ENCODE assay signal across 15 mouse cellular contexts in the genomic region with DNA sequence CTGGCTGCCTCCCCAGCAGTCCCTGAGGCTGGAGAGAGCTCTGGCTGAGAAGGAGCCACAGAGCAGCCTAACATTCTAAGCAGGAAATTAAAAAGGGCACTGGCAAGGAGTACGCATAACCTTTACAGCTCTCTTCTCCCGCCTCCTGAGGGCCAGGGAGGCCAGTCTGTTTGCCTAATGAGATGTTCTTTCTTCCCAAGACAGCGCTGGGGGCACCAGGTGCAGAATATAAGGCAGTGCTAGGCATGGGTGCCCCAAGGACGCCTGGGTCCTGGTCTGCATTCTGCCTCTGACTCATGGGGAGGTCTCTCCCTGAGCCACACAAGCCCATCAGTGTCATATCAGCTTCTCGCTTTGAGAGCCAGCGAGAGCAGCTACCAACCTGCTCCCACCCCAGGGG. TPM values are rescaled to one million over a fixed set of nuclear protein-coding genes. Genes with fewer than 3 reads are reported as not detected.
DNase-seq lines count a peak whose midpoint lies in the region; ATAC-seq and TF ChIP-seq lines count a peak whose summit lies in the region.
"Had no signal": no experiment of that assay in that cellular context is flagged by ENCODE, and none has a peak within 500 bp of the region (broad histone marks: within the 10 kb centered on the region; RNA-seq: fewer than 3 reads in every experiment).

No protein-coding gene starts in this region.

- 77% methylated on average over 6 of the region's 6 CpGs for WGBS in hindbrain, embryonic 11.5 days
- 87% methylated on average over 6 of the region's 6 CpGs for WGBS in hindbrain, embryonic 10.5 days
- 73% methylated on average over 6 of the region's 6 CpGs for WGBS in stomach, embryonic 16.5 days
- WGBS in stomach, postnatal 0 days = 78% methylated on average over 6 of the region's 6 CpGs

- no peaks in the 10 kb centered on the region for H3K36me3 ChIP-seq in hindbrain, embryonic 11.5 days (ENCODE audit: control insufficient read depth, insufficient read depth, low read length)
- H3K36me3 ChIP-seq in hindbrain, embryonic 10.5 days = peaks cover 48% of the 10 kb centered on the region
- no peaks in the 10 kb centered on the region for H3K36me3 ChIP-seq in stomach, embryonic 16.5 days (ENCODE audit: control insufficient read depth, insufficient read depth, low read length)
- no peaks in the 10 kb centered on the region; the same call in 1 of the 2 replicates for H3K36me3 ChIP-seq in stomach, postnatal 0 days (ENCODE audit: control insufficient read depth, insufficient read depth, low read length)

- DNase-seq in adrenal gland, adult 2 months = peak; percentile 37
- DNase-seq in adrenal gland, postnatal 10 days = no peak
- DNase-seq in hindbrain, embryonic 11.5 days (ENCODE audit: low spot score) = no peak
- no peak for DNase-seq in hindbrain, embryonic 10.5 days (ENCODE audit: low spot score)
- no peak for DNase-seq in stomach, postnatal 0 days (ENCODE audit: low spot score)
- DNase-seq in cerebellum, postnatal 4 days (ENCODE audit: low spot score in 2 of 2) = no peak
- DNase-seq in cerebellum, adult 18-20 months = no peak
- DNase-seq: adrenal gland, adult 8-10 months; cerebellum, postnatal 25 days; kidney, postnatal 25 days had no signal

- H3K27me3 ChIP-seq in hindbrain, embryonic 11.5 days (ENCODE audit: control insufficient read depth, insufficient read depth, low read length) = no peaks in the 10 kb centered on the region
- no peaks in the 10 kb centered on the region for H3K27me3 ChIP-seq in hindbrain, embryonic 10.5 days (ENCODE audit: insufficient read depth, poor library complexity, severe bottlenecking)
- H3K27me3 ChIP-seq in stomach, embryonic 16.5 days (ENCODE audit: control insufficient read depth, insufficient read depth, low read length) = no peaks in the 10 kb centered on the region
- no peaks in the 10 kb centered on the region for H3K27me3 ChIP-seq in stomach, postnatal 0 days (ENCODE audit: control insufficient read depth, insufficient read depth, low read length)
- H3K27me3 ChIP-seq: heart, embryonic 12.5 days had no signal

- no peak for ATAC-seq in hindbrain, embryonic 11.5 days (ENCODE audit: low FRiP score)
- ATAC-seq in stomach, embryonic 16.5 days (ENCODE audit: insufficient read depth, low FRiP score) = no peak
- ATAC-seq in stomach, postnatal 0 days (ENCODE audit: low FRiP score, low TSS enrichment) = no peak

- H3K27ac ChIP-seq in hindbrain, embryonic 11.5 days (ENCODE audit: low read depth, low read length) = 0 out of 2 replicates have a peak overlapping the region, but pooled peaks have one; percentile 53
- H3K27ac ChIP-seq in hindbrain, embryonic 10.5 days = no peak overlapping the region
- no peak overlapping the region for H3K27ac ChIP-seq in stomach, embryonic 16.5 days (ENCODE audit: low read length)
- H3K27ac ChIP-seq in stomach, postnatal 0 days (replicated peaks) = no peak overlapping the region

- H3K9me3 ChIP-seq in hindbrain, embryonic 11.5 days (ENCODE audit: control insufficient read depth, low read length) = no peaks in the 10 kb centered on the region
- no peaks in the 10 kb centered on the region for H3K9me3 ChIP-seq in hindbrain, embryonic 10.5 days
- H3K9me3 ChIP-seq in stomach, embryonic 16.5 days (replicated peaks; ENCODE audit: control insufficient read depth, low read length) = no peaks in the 10 kb centered on the region
- no peaks in the 10 kb centered on the region for H3K9me3 ChIP-seq in stomach, postnatal 0 days (ENCODE audit: control insufficient read depth, low read length)
- H3K9me3 ChIP-seq: heart, embryonic 12.5 days had no signal

- TF ChIP-seq EP300 in stomach, postnatal 0 days (optimal IDR thresholded peaks at IDR 0.05) = no peak

- TF ChIP-seq CTCF in stomach, postnatal 0 days (IDR thresholded peaks at IDR 0.05; ENCODE audit: low read depth) = no peak

- H3K9ac ChIP-seq in hindbrain, embryonic 11.5 days (ENCODE audit: low read depth, low read length) = peak overlapping the region; percentile 11; the same call in 1 of the 2 replicates
- H3K9ac ChIP-seq in stomach, embryonic 16.5 days (ENCODE audit: low read length) = peak overlapping the region; percentile 35; the same call in 1 of the 2 replicates
- H3K9ac ChIP-seq in stomach, postnatal 0 days (ENCODE audit: low read length) = no peak overlapping the region
- H3K9ac ChIP-seq: heart, embryonic 12.5 days had no signal

- H3K4me2 ChIP-seq in hindbrain, embryonic 11.5 days (replicated peaks; ENCODE audit: low read depth, low read length) = no peak overlapping the region
- H3K4me2 ChIP-seq in stomach, embryonic 16.5 days (ENCODE audit: low read depth, low read length) = no peak overlapping the region
- H3K4me2 ChIP-seq in stomach, postnatal 0 days (replicated peaks; ENCODE audit: low read depth) = no peak overlapping the region
- H3K4me2 ChIP-seq: heart, embryonic 12.5 days had no signal

- no peak overlapping the region for H3K4me3 ChIP-seq in hindbrain, embryonic 11.5 days (ENCODE audit: low read depth, low read length)
- H3K4me3 ChIP-seq in hindbrain, embryonic 10.5 days = no peak overlapping the region; the same call in 1 of the 2 replicates
- no peak overlapping the region for H3K4me3 ChIP-seq in stomach, embryonic 16.5 days (replicated peaks; ENCODE audit: low read length)
- no peak overlapping the region for H3K4me3 ChIP-seq in stomach, postnatal 0 days (ENCODE audit: low read depth, low read length)
- H3K4me3 ChIP-seq: heart, embryonic 12.5 days had no signal

- peaks cover 2% of the 10 kb centered on the region; the same call in 1 of the 2 replicates for H3K4me1 ChIP-seq in hindbrain, embryonic 11.5 days (replicated peaks; ENCODE audit: control insufficient read depth, insufficient read depth, low read length)
- peaks cover 45% of the 10 kb centered on the region for H3K4me1 ChIP-seq in hindbrain, embryonic 10.5 days (replicated peaks)
- H3K4me1 ChIP-seq in stomach, embryonic 16.5 days (ENCODE audit: control insufficient read depth, insufficient read depth, low read length) = peaks cover 17% of the 10 kb centered on the region; the same call in 1 of the 2 replicates
- 0 out of 2 replicates have a peak, but pooled peaks cover 2% of the 10 kb centered on the region for H3K4me1 ChIP-seq in stomach, postnatal 0 days (replicated peaks; ENCODE audit: control insufficient read depth, insufficient read depth)

RNA-seq across cellular contexts. Expression of a gene that starts 3.4 kb away (rescaled TPM):
- 1 to 10 TPM in 1 of 2 experiments, under 1 TPM in 1; 0.62 to 1.2 TPM for total RNA-seq in adrenal gland, adult 2 months (2021)
- polyA plus RNA-seq in adrenal gland, adult 2 months (2012; rRNA removed) = 1.2 and 1.4 TPM in 2 replicates
- total RNA-seq in adrenal gland, postnatal 10 days (2021) = 10 to 100 TPM in 1 of 2 experiments, 1 to 10 TPM in 1; 6.9 to 10.4 TPM
- 7.3 and 8.5 TPM in 2 replicates for polyA plus RNA-seq in hindbrain, embryonic 11.5 days (2014; fragmentation: Nextera tagmentation; extraction: Ambion mirVana)
- 11.6 and 12.2 TPM in 2 replicates for polyA plus RNA-seq in hindbrain, embryonic 10.5 days (2016; fragmentation: Nextera tagmentation; extraction: Ambion mirVana)
- 7.3 and 8.7 TPM in 2 replicates for polyA plus RNA-seq in stomach, embryonic 16.5 days (2015; fragmentation: Nextera tagmentation; extraction: Ambion mirVana)
- polyA plus RNA-seq in stomach, postnatal 0 days (2015; fragmentation: Nextera tagmentation; extraction: Ambion mirVana) = 1.1 and 1.3 TPM in 2 replicates

RNA-seq across cellular contexts. Expression of a gene that starts 20.8 kb away (rescaled TPM):
- total RNA-seq in adrenal gland, adult 2 months (2021) = 1 to 10 TPM in 1 of 2 experiments, under 1 TPM in 1; 0.55 to 1.5 TPM
- 0.60 and 0.72 TPM in 2 replicates for polyA plus RNA-seq in adrenal gland, adult 2 months (2012; rRNA removed)
- under 1 TPM; 0.90 to 0.91 TPM for total RNA-seq in adrenal gland, postnatal 10 days (2021)
- polyA plus RNA-seq in hindbrain, embryonic 11.5 days (2014; fragmentation: Nextera tagmentation; extraction: Ambion mirVana) = 0.12 and 0.20 TPM in 2 replicates
- polyA plus RNA-seq in hindbrain, embryonic 10.5 days (2016; fragmentation: Nextera tagmentation; extraction: Ambion mirVana) = 0.17 TPM in 1 of 2 replicates, not detected in the other
- polyA plus RNA-seq in stomach, embryonic 16.5 days (2015; fragmentation: Nextera tagmentation; extraction: Ambion mirVana) = 0.74 and 0.92 TPM in 2 replicates
- 0.68 and 1.1 TPM in 2 replicates for polyA plus RNA-seq in stomach, postnatal 0 days (2015; fragmentation: Nextera tagmentation; extraction: Ambion mirVana)
- total RNA-seq: megakaryocyte progenitor cell, adult 5-6 weeks had no signal

RNA-seq across cellular contexts. Expression of a gene that starts 25.0 kb away (rescaled TPM):
- total RNA-seq in adrenal gland, adult 2 months (2021) = 10 to 100 TPM; 39.4 to 69.4 TPM
- 67.7 and 112 TPM in 2 replicates for polyA plus RNA-seq in adrenal gland, adult 2 months (2012; rRNA removed)
- total RNA-seq in adrenal gland, postnatal 10 days (2021) = 10 to 100 TPM; 31.9 to 34.6 TPM
- polyA plus RNA-seq in hindbrain, embryonic 11.5 days (2014; fragmentation: Nextera tagmentation; extraction: Ambion mirVana) = 10.5 and 11.0 TPM in 2 replicates
- 4.4 and 11.5 TPM in 2 replicates for polyA plus RNA-seq in hindbrain, embryonic 10.5 days (2016; fragmentation: Nextera tagmentation; extraction: Ambion mirVana)
- polyA plus RNA-seq in stomach, embryonic 16.5 days (2015; fragmentation: Nextera tagmentation; extraction: Ambion mirVana) = 1.3 and 1.7 TPM in 2 replicates
- polyA plus RNA-seq in stomach, postnatal 0 days (2015; fragmentation: Nextera tagmentation; extraction: Ambion mirVana) = 1.4 and 1.9 TPM in 2 replicates
- total RNA-seq: liver, adult 2 months; megakaryocyte progenitor cell, adult 5-6 weeks had no signal
- polyA plus RNA-seq: liver, adult 2 months; spleen, adult 2 months had no signal

RNA-seq across cellular contexts. Expression of a gene that starts 36.5 kb away (rescaled TPM):
- not detected for total RNA-seq in adrenal gland, adult 2 months (2021)
- not detected in 2 replicates for polyA plus RNA-seq in adrenal gland, adult 2 months (2012; rRNA removed)
- total RNA-seq in adrenal gland, postnatal 10 days (2021) = not detected
- not detected in 2 replicates for polyA plus RNA-seq in hindbrain, embryonic 11.5 days (2014; fragmentation: Nextera tagmentation; extraction: Ambion mirVana)
- not detected in 2 replicates for polyA plus RNA-seq in hindbrain, embryonic 10.5 days (2016; fragmentation: Nextera tagmentation; extraction: Ambion mirVana)
- 0.12 TPM in 1 of 2 replicates, not detected in the other for polyA plus RNA-seq in stomach, embryonic 16.5 days (2015; fragmentation: Nextera tagmentation; extraction: Ambion mirVana)
- polyA plus RNA-seq in stomach, postnatal 0 days (2015; fragmentation: Nextera tagmentation; extraction: Ambion mirVana) = not detected in 2 replicates
- total RNA-seq: liver, adult 2 months; megakaryocyte progenitor cell, adult 5-6 weeks had no signal
- polyA plus RNA-seq: heart, embryonic 12.5 days; liver, adult 2 months; spleen, adult 2 months had no signal

RNA-seq across cellular contexts. Expression of a gene that starts 40.5 kb away (rescaled TPM):
- under 1 TPM; 0.32 to 0.97 TPM for total RNA-seq in adrenal gland, adult 2 months (2021)
- 0.46 and 0.81 TPM in 2 replicates for polyA plus RNA-seq in adrenal gland, adult 2 months (2012; rRNA removed)
- under 1 TPM; 0.21 to 0.27 TPM for total RNA-seq in adrenal gland, postnatal 10 days (2021)
- polyA plus RNA-seq in hindbrain, embryonic 11.5 days (2014; fragmentation: Nextera tagmentation; extraction: Ambion mirVana) = 1.2 and 2.0 TPM in 2 replicates
- polyA plus RNA-seq in hindbrain, embryonic 10.5 days (2016; fragmentation: Nextera tagmentation; extraction: Ambion mirVana) = 1.9 and 2.2 TPM in 2 replicates
- polyA plus RNA-seq in stomach, embryonic 16.5 days (2015; fragmentation: Nextera tagmentation; extraction: Ambion mirVana) = 0.94 and 1.3 TPM in 2 replicates
- 0.30 and 0.56 TPM in 2 replicates for polyA plus RNA-seq in stomach, postnatal 0 days (2015; fragmentation: Nextera tagmentation; extraction: Ambion mirVana)
- polyA plus RNA-seq: spleen, adult 2 months had no signal
